In the genomic region with DNA sequence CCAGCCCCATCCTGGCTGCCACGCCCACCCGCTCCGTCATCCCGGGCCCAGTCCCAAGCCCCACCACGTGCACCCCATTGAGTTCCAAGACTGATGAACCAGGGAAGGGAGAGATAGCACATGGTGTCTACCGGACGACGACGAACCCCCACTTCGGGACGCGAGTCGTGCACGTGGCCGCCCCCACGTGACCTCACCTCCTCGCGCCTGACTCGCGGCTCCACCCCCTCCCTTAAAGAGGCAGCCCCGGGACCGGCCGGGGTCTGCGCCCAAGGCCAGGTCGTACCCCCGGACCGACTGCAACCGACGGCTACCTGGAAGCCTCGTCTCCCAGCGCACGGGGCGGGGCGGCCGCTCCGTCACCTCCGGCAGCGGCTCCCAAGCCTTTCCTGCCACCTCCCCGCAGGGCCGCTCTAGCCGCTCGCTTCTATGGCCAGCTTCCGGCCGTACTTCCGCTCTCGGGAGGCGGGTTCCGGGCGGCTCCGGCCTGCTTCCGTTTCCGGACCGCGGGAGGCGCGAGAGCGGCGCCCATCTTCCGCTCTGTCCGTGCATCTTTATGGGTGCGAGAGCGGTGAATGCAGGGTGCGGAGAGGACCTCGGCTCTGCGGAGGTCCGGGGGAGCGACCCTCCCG, we compare ENCODE assay signal across 8 mouse cellular contexts. TPM values are rescaled to one million over a fixed set of nuclear protein-coding genes. Genes with fewer than 3 reads are reported as not detected.
DNase-seq lines count a peak whose midpoint lies in the region; ATAC-seq and TF ChIP-seq lines count a peak whose summit lies in the region.

A gene (minus strand): TSS at position 451 of the 632 bp plus-strand sequence.

- peak within 1 kb of the TSS; percentile 84 for H3K4me3 ChIP-seq in G1E (ENCODE audit: low read depth, low read length)
- H3K4me3 ChIP-seq in forebrain, postnatal 0 days (ENCODE audit: low read depth, low read length), result peak within 1 kb of the TSS; percentile 60
- H3K4me3 ChIP-seq in lung, embryonic 15.5 days, result peak within 1 kb of the TSS; percentile 63

- peaks cover 50% of the 10 kb centered on the region for H3K4me1 ChIP-seq in G1E (ENCODE audit: insufficient read depth, low read depth, low read length)
- peaks cover 14% of the 10 kb centered on the region for H3K4me1 ChIP-seq in forebrain, postnatal 0 days (ENCODE audit: insufficient read depth)
- peaks cover 17% of the 10 kb centered on the region for H3K4me1 ChIP-seq in lung, embryonic 15.5 days

- peak within 1 kb of the TSS; percentile 90 for H3K27ac ChIP-seq in forebrain, postnatal 0 days (ENCODE audit: low read depth, low read length)
- peak within 1 kb of the TSS; percentile 90 for H3K27ac ChIP-seq in lung, embryonic 15.5 days

- H3K4me2 ChIP-seq in forebrain, postnatal 0 days (ENCODE audit: low read depth), result peak within 1 kb of the TSS; percentile 93
- peak within 1 kb of the TSS; percentile 96 for H3K4me2 ChIP-seq in lung, embryonic 15.5 days

- peaks cover 57% of the 10 kb centered on the region for H3K36me3 ChIP-seq in G1E (replicated peaks)
- peaks cover 24% of the 10 kb centered on the region for H3K36me3 ChIP-seq in forebrain, postnatal 0 days (ENCODE audit: insufficient read depth)
- H3K36me3 ChIP-seq in lung, embryonic 15.5 days, result peaks cover 33% of the 10 kb centered on the region

- TF ChIP-seq CTCF in G1E (IDR thresholded peaks at IDR 0.05; ENCODE audit: low read depth, low read length), result no peak
- peak; percentile 32; the same call in 1 of the 2 replicates for TF ChIP-seq CTCF in forebrain, postnatal 0 days (IDR thresholded peaks at IDR 0.05; ENCODE audit: low read depth)

- no peaks in the 10 kb centered on the region; the same call in 1 of the 2 replicates for H3K9me3 ChIP-seq in G1E (replicated peaks)
- no peaks in the 10 kb centered on the region for H3K9me3 ChIP-seq in forebrain, postnatal 0 days (ENCODE audit: low read length)
- no peaks in the 10 kb centered on the region for H3K9me3 ChIP-seq in lung, embryonic 15.5 days

- no peaks in the 10 kb centered on the region for H3K27me3 ChIP-seq in G1E (ENCODE audit: insufficient read depth, low read length)
- no peaks in the 10 kb centered on the region for H3K27me3 ChIP-seq in forebrain, postnatal 0 days (ENCODE audit: insufficient read depth, low read length)
- H3K27me3 ChIP-seq in lung, embryonic 15.5 days, result no peaks in the 10 kb centered on the region

- peak; percentile 82 for ATAC-seq in G1E (ENCODE audit: extremely low read depth, insufficient number of reproducible peaks, low FRiP score, poor library complexity, severe bottlenecking)
- ATAC-seq in forebrain, postnatal 0 days, result peak; percentile 97
- ATAC-seq in lung, embryonic 15.5 days (ENCODE audit: borderline replicate concordance, extremely low read depth, low FRiP score, low TSS enrichment), result peak; percentile 95

- H3K9ac ChIP-seq in forebrain, postnatal 0 days, result peak within 1 kb of the TSS; percentile 69
- peak within 1 kb of the TSS; percentile 80 for H3K9ac ChIP-seq in lung, embryonic 15.5 days

- peak; percentile 91 for DNase-seq in G1E (ENCODE audit: low spot score)
- peak; percentile 97 for DNase-seq in cerebellum, adult 18-20 months
- DNase-seq in forebrain, postnatal 0 days, result peak; percentile 96
- DNase-seq in heart, postnatal 4 days, result peak; percentile 97
- DNase-seq in layer of hippocampus, adult 8-10 months (ENCODE audit: low spot score in 2 of 2), result peak; percentile 90 to 93
- DNase-seq in ovary, adult 18-20 months (ENCODE audit: low spot score), result peak; percentile 92
- peak; percentile 96 for DNase-seq in thymus, postnatal 0 days (ENCODE audit: low spot score)

- WGBS in forebrain, postnatal 0 days, result under 1% methylated on average over 68 of the region's 68 CpGs
- WGBS in lung, embryonic 15.5 days, result under 1% methylated on average over 67 of the region's 68 CpGs

RNA-seq across cellular contexts. Expression of the gene that starts here (rescaled TPM):
- total RNA-seq in G1E (2014; fragmentation: Nextera tagmentation) (123 and 194 TPM in 2 replicates), G1E (2017) (62.2 and 65.5 TPM in 2 replicates)
- 59.2 and 79.0 TPM in 2 replicates for polyA plus RNA-seq in G1E (2012)
- 82.4 and 117 TPM in 2 replicates for total RNA-seq in forebrain, postnatal 0 days (2014; rRNA removed)
- polyA plus RNA-seq in forebrain, postnatal 0 days (2015; fragmentation: Nextera tagmentation; extraction: Ambion mirVana), result 87.8 and 93.0 TPM in 2 replicates
- 100 to 1,000 TPM; 107 to 110 TPM for total RNA-seq in heart, postnatal 4 days (2021)
- total RNA-seq in layer of hippocampus, adult 8-10 months (2022), result 100 to 1,000 TPM; 129 to 152 (median 145) TPM
- 142 and 151 TPM in 2 replicates for polyA plus RNA-seq in lung, embryonic 15.5 days (2015; fragmentation: Nextera tagmentation; extraction: Ambion mirVana)
- polyA plus RNA-seq in thymus, postnatal 0 days (2015; fragmentation: Nextera tagmentation; extraction: Ambion mirVana), result 86.0 and 95.5 TPM in 2 replicates

Comparison
In these comparisons a context has a peak if more than half of its experiments do, and no peak if none do; other contexts are left out.
1. Peak in every context shown above with its lines: DNase-seq, ATAC-seq, H3K4me3 ChIP-seq and H3K27ac ChIP-seq.